Mouse (Mus musculus) T-helper 1 cell (primary cell): ENCODE results near the gene Fam221a.

Source experiments
- in situ Hi-C: fragments of 300-600 bp; cut with MboI, MseI; formaldehyde crosslinking; loops from one replicate; pipeline ENCODE4 v1.15.1; 2025; ENCODE audit warnings: high pct_unique_total_duplicates

The Fam221a gene

GRCm38 (mm10) chr6:49367159-49368054, at the start of gene Fam221a:
TSS of gene Fam221a (plus strand) at chr6:49367739.
- in situ Hi-C loops = loop anchor here (5.0 kb wide), 1 partner anchor 50 kb away; the partner anchor contains the start of gene Ccdc126

GRCm38 (mm10) chr6:49318966-49319594, 48.5 kb upstream of the Fam221a start, which contains the start of gene Ccdc126:
TSS of gene Ccdc126 (plus strand) at chr6:49319274.
- in situ Hi-C loops = loop anchor here (5.0 kb wide), 1 partner anchor 48 kb away; the partner anchor contains the start of gene Fam221a

- in situ Hi-C loops = loop anchor here (5.0 kb wide), 1 partner anchor 48 kb away; the partner anchor contains the start of gene Fam221a
Measured at GRCm38 (mm10) chr6:49319595-49320315, 47.8 kb upstream of the Fam221a start.

- in situ Hi-C loops = no loop called here
Measured at GRCm38 (mm10) chr6:49321341-49321740, 46.2 kb upstream of the Fam221a start.

GRCm38 (mm10) chr6:49322056-49322455, 45.5 kb upstream of the Fam221a start:
- in situ Hi-C loops = no loop called here

GRCm38 (mm10) chr6:49322986-49323385, 44.6 kb upstream of the Fam221a start:
- in situ Hi-C loops = no loop called here

- in situ Hi-C loops = no loop called here
Measured at GRCm38 (mm10) chr6:49324528-49324927, 43.0 kb upstream of the Fam221a start.

GRCm38 (mm10) chr6:49325294-49325693, 42.2 kb upstream of the Fam221a start:
- in situ Hi-C loops = no loop called here

GRCm38 (mm10) chr6:49326846-49327245, 40.7 kb upstream of the Fam221a start:
- in situ Hi-C loops = no loop called here

- in situ Hi-C loops = no loop called here
Measured at GRCm38 (mm10) chr6:49331369-49332059, 36.0 kb upstream of the Fam221a start.

- in situ Hi-C loops = no loop called here
Measured at GRCm38 (mm10) chr6:49332060-49332370, 35.5 kb upstream of the Fam221a start.

GRCm38 (mm10) chr6:49338566-49338965, 29.0 kb upstream of the Fam221a start:
- in situ Hi-C loops = no loop called here

- in situ Hi-C loops = no loop called here
Measured at GRCm38 (mm10) chr6:49339145-49339544, 28.4 kb upstream of the Fam221a start.

- in situ Hi-C loops = no loop called here
Measured at GRCm38 (mm10) chr6:49343737-49344469, 23.6 kb upstream of the Fam221a start.

GRCm38 (mm10) chr6:49349826-49350225, 17.7 kb upstream of the Fam221a start:
- in situ Hi-C loops = loop anchor here (5.0 kb wide), 1 partner anchor 42 kb away; no protein-coding TSS in a partner anchor

- in situ Hi-C loops = loop anchor here (5.0 kb wide), 2 partner anchors 38 to 77 kb away; no protein-coding TSS in a partner anchor
Measured at GRCm38 (mm10) chr6:49354613-49355012, 12.9 kb upstream of the Fam221a start.

- in situ Hi-C loops = loop anchor here (5.0 kb wide), 1 partner anchor 78 kb away; no protein-coding TSS in a partner anchor
Measured at GRCm38 (mm10) chr6:49355171-49355570, 12.4 kb upstream of the Fam221a start.

- in situ Hi-C loops = no loop called here
Measured at GRCm38 (mm10) chr6:49360420-49360819, 7.1 kb upstream of the Fam221a start.

GRCm38 (mm10) chr6:49368212-49368611, 673 bp downstream of the Fam221a start:
- in situ Hi-C loops = loop anchor here (5.0 kb wide), 1 partner anchor 51 kb away; the partner anchor contains the start of gene Ccdc126

- in situ Hi-C loops = loop anchor here (10.0 kb wide), 1 partner anchor 1842 kb away; no protein-coding TSS in a partner anchor
Measured at GRCm38 (mm10) chr6:49372705-49373104, 5.2 kb downstream of the Fam221a start.
